Mouse (Mus musculus): ENCODE results near the gene Clcnkb.

Clcnkb gene

DNA sequence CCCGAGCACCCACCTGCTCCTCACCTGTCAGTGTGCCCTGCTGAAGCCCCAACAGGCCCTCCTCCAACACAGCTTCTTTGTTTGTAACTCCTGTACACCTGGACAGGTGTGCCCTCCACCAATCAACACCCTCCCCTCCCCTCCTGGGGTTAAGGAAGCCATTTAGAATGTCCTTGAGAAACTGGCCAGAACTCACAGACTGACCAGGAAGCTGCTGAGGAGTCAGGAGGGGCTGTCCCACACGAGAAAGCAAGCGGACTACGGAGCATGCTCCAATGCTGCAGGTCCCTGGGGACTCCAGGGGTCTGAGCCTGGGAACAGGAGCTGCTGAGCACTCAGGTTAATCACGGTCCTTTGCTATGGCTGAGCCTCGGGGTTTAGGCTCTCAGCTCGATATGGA, at the start of gene Clcnkb:
TSS of gene Clcnkb (minus strand) at position 91 of the 400 bp plus-strand sequence.
- no peak for DNase-seq (ENCODE audit: low read depth, low spot score)

GRCm38 (mm10) chr4:141464722-141465121, 48.9 kb upstream of the Clcnkb start:
- DNase-seq (ENCODE audit: low read depth, low spot score), result no peak

- no peak for DNase-seq (ENCODE audit: low read depth, low spot score)
Observed at GRCm38 (mm10) chr4:141463472-141463871, 47.7 kb upstream of the Clcnkb start.

- DNase-seq (ENCODE audit: low read depth, low spot score), result no peak
Observed at GRCm38 (mm10) chr4:141461576-141461975, 45.8 kb upstream of the Clcnkb start.

GRCm38 (mm10) chr4:141461088-141461487, 45.3 kb upstream of the Clcnkb start:
- DNase-seq (ENCODE audit: low read depth, low spot score), result no peak

DNA sequence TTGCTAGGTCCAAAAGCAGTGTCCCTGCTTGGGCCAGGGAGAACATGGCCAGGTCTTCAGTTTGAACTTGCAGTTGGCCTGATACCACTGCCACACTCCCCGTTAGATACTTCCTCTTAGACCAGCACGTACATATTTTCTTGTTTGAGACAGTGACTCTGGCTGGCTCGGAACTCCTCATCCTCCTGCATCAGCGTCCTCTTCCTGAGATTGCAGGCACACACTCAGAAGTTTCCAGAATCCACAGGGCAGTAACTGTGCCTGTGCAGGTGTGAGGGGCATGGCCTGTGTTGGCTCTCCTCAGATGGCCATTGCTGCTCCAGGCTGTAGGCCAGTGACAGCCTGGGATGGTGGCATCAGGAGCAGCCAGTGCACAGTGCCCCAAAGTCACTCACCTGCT, 44.7 kb upstream of the Clcnkb start:
- DNase-seq (ENCODE audit: low read depth, low spot score), result no peak

- no peak for DNase-seq (ENCODE audit: low read depth, low spot score)
Observed at GRCm38 (mm10) chr4:141459766-141460165, 44.0 kb upstream of the Clcnkb start.

- no peak for DNase-seq (ENCODE audit: low read depth, low spot score)
Observed at GRCm38 (mm10) chr4:141458888-141459287, 43.1 kb upstream of the Clcnkb start.

DNA sequence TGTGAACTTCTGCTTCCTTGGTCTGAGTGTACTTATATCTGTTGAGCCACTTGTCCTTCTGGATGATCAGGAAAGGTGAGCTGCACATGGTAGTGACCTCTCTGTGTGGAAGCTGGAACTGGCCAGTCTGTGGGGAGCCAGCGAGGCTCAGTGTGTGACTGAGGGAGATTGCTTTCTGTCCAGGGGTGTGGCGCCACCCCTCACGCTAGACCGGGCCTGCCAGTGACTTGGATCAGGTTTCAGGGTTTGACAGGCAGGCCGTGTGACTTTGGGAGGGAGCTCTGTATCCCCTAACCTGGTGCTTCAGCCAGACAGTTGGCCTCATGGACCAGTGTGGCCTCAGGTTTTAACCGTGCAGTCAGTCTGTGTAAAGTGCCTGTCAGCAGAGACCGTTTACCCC, 42.4 kb upstream of the Clcnkb start:
- peak; percentile 89 for DNase-seq (ENCODE audit: low read depth, low spot score)

DNA sequence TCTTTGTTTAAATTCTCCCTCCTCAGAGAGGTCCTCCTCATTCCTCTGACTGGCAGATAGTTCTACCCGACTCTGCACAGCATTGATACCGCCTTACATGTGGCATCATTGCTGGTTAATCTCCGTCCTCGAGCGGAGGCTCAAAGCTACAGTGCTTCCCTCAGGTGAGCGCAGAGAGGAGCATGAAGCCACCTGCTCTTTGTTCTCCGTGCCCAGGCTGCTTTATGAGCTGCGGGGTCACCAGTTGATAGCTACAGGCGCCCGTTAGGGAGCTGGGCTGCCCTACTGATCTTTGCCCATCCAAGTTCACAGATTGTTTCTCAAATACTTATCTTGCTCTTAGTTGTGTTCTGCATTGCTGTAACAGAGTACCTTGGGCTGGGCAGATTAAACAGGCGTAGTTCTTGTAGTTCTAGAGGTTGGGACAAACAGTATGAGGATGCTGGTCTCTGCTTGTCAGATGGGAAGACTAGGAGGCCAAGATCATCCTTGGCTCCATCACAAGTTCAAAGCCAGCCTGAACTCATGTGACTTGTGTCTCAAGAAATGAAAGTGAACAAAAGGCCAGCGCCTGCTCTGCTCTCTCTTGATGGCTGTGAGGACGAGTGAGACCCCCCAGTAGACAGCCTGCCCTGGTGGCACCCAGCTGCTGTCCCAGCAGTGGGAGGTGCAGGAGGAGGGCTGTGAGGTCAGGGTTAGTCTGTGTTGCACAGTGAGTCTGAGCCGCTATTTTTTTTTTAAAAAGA, 40.6 kb upstream of the Clcnkb start:
- DNase-seq (ENCODE audit: low read depth, low spot score), result no peak

GRCm38 (mm10) chr4:141455526-141455925, 39.7 kb upstream of the Clcnkb start:
- DNase-seq (ENCODE audit: low read depth, low spot score), result no peak

- DNase-seq (ENCODE audit: low read depth, low spot score), result no peak
Observed at GRCm38 (mm10) chr4:141454581-141455350, 39.0 kb upstream of the Clcnkb start.

- no peak for DNase-seq (ENCODE audit: low read depth, low spot score)
Observed at GRCm38 (mm10) chr4:141451916-141452450, 36.2 kb upstream of the Clcnkb start.

GRCm38 (mm10) chr4:141451251-141451650, 35.4 kb upstream of the Clcnkb start:
- no peak for DNase-seq (ENCODE audit: low read depth, low spot score)

DNA sequence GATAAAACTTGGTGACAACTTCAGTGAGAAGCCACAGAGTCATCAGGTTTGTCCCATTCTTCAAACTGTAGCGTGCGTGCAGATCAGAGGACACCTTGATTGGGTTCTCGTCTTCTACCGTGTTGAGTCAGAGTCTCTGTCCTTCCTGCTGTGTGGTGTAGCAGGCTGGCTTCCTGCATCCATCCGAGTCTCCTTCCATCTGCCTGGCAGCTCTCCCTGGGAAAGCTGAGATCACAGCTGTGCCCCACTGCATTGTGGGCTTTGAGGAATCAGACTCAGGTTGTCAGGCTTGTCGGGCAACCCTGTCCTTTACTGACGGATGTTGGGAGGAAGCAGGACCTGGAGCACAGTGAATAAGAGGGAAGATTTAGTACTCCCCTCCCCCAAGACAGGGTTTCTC, 30.4 kb upstream of the Clcnkb start:
- no peak for DNase-seq (ENCODE audit: low read depth, low spot score)

GRCm38 (mm10) chr4:141445328-141445720, 29.5 kb upstream of the Clcnkb start:
- DNase-seq (ENCODE audit: low read depth, low spot score), result no peak

DNA sequence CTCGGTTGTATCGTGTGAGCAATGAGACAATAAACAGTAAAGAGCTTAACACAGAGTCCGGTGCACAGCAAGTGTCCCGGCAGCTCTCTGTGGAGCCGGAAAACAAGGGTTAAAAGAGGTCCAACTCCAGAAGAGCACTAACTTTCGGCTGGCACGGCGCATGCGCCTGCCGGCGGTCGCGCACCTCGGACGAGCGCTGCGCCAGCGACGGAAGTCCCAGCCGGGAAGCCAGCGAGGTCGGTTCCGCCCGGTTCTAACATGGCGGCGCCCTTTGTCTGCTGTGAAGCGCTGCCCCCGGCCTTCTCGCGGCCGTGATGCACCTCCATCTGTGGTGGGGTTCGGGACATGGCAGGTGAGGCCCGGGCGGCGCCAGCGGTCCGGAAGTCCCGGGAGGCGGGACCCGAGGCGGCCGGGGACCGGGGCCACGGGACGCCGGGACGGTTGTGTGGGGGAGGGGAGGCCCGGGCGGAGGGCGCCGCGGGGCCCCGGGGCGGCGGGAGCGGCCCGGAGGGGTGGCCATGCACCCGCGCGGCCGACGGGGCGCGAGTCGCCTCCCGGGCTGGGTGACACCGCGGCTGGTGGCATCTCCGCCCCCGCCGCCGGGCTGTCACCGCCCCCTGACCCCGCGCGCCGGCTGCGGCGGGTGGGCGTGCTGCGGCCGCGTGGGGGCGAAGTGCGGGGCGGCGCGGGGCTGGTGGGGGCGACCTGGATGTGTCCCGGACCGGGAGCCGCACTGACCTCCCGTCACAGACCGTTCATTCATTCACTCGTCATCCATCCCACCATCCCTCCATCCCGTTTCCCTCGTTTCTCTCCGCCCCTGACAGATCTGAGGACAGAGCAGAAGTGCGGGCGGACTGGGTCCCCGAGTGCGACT, 28.9 kb upstream of the Clcnkb start, which contains the start of gene Zbtb17:
TSS of gene Zbtb17 (plus strand) at position 204 of the 877 bp plus-strand sequence.
- peak; percentile 89 for DNase-seq (ENCODE audit: low read depth, low spot score)

DNA sequence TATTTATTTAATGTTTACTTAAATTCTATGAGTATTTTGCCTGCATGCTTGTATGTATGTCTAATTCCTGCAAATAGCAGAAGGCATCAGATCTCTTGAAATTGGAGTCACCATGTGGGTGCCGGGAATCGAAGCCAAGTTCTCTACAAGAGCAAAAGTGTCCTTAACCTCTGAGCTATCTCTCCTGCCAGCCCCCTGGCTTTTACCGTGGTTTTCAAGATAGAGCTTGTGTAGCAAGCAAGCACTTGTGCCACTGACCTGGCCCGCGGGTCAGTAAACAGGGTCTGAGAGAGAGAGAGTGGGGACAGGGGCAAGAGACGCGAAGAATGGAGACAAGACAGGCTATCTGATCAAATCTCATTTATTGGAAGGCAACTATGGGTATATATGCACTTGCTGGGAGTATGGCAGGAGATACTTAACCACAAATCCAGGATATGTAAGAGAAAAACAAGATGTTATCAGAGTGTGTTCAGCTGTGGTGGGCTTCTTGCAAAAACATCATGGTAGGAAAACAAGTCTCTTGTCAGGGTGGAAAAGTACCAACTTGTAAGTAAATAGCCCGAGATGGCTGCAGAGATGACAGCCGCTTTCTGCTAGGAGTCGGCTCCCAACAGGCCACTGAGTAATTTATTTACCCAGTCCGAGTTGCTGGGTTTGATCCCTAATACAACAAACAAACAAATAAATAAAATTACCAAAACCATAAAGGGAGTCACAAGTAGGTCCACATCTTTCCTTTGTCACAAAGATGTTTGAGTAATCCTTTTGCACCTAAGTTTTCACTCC, 28.0 kb upstream of the Clcnkb start:
- no peak for DNase-seq (ENCODE audit: low read depth, low spot score)

DNA sequence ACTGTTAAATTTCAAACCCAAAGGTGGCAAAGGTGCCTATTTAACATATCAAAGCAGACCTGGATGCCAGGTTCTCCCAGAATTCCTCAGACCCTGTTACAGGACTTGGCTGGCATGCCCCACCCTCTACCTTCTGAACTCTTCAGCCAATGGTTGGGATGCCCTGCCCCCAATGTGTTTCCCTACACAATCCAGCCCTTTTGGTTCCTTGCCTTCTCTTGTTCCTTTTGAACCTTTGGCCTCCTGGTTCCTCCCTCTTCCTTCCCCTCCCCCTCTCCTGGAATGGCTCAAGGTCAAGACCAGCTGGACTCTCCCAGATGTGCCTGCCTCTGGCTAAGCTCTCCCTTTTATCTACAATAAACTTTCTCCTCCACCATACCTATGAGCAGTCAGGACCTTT, 25.1 kb upstream of the Clcnkb start:
- DNase-seq (ENCODE audit: low read depth, low spot score), result no peak

GRCm38 (mm10) chr4:141439083-141439803, 23.4 kb upstream of the Clcnkb start:
- no peak for DNase-seq (ENCODE audit: low read depth, low spot score)

Data from skeletal muscle tissue, adult 2 months (tissue).